Mouse (Mus musculus) hindbrain, embryonic 10.5 days (tissue): ENCODE results near the gene Srp68. TPM values are rescaled to one million over a fixed set of nuclear protein-coding genes. Genes with fewer than 3 reads are reported as not detected.

Experiments used
- DNase-seq: peaks from one replicate; pipeline ENCODE4 v3.0.0-alpha.2; 2017; ENCODE audit warnings: low spot score
- H3K27ac ChIP-seq: fragments of 300-500 bp; sonication (generic); 2 replicates; pipeline ENCODE4 v1.5.1; 2016; ENCODE audit warnings: mild to moderate bottlenecking, moderate library complexity
- H3K27me3 ChIP-seq: fragments of 300-500 bp; sonication (generic); 2 replicates; pipeline ENCODE4 v1.6.1; 2016; ENCODE audit warnings: mild to moderate bottlenecking; ENCODE audit not compliant: poor library complexity, insufficient read depth, severe bottlenecking
- H3K36me3 ChIP-seq: fragments of 300-500 bp; sonication (generic); 2 replicates; pipeline ENCODE4 v1.6.1; 2016; ENCODE audit warnings: mild to moderate bottlenecking, moderate library complexity
- H3K4me1 ChIP-seq: fragments of 300-500 bp; sonication (generic); replicated peaks from 2 replicates; pipeline ENCODE4 v1.6.1; 2016; ENCODE audit warnings: mild to moderate bottlenecking
- H3K4me3 ChIP-seq: fragments of 300-500 bp; sonication (generic); 2 replicates; pipeline ENCODE4 v1.5.1; 2016; ENCODE audit warnings: mild to moderate bottlenecking, moderate library complexity
- H3K9me3 ChIP-seq: fragments of 300-500 bp; sonication (generic); 2 replicates; pipeline ENCODE4 v1.6.1; 2016; ENCODE audit warnings: mild to moderate bottlenecking, moderate library complexity
- WGBS: fragments of 180-500 bp; shearing (Covaris S2); methylation state at CpG from one replicate; pipeline ENCODE4 v1.1.7; 2016; 5-methylcytosine and 5-hydroxymethylcytosine counted together
- polyA plus RNA-seq: library from polyadenylated mRNA; unstranded; fragments of >200 nt; fragmentation: Nextera tagmentation; extraction: Ambion mirVana; gene quantifications from 2 replicates; pipeline ENCODE4 v1.2.1, GENCODE M21; 2016

Srp68 gene
- polyA plus RNA-seq, 1 experiment from 2014 or later: 96.2 TPM

- WGBS: 78% methylated on average over 5 of the region's 5 CpGs
- no peaks in the 10 kb centered on the region for H3K4me1 ChIP-seq
- H3K4me3 ChIP-seq: no peak overlapping the region
- no peaks in the 10 kb centered on the region for H3K27me3 ChIP-seq
- H3K9me3 ChIP-seq: 0 out of 2 replicates have a peak, but pooled peaks cover 3% of the 10 kb centered on the region
- DNase-seq: no peak
- H3K36me3 ChIP-seq: peaks cover 19% of the 10 kb centered on the region
- no peak overlapping the region for H3K27ac ChIP-seq
Measured at GRCm38 (mm10) chr11:116210696-116211095, 63.3 kb downstream of the Srp68 start.

GRCm38 (mm10) chr11:116209257-116209656, 64.8 kb downstream of the Srp68 start:
- 81% methylated on average over 8 of the region's 8 CpGs for WGBS
- no peak overlapping the region for H3K4me3 ChIP-seq
- no peak overlapping the region for H3K27ac ChIP-seq
- H3K9me3 ChIP-seq: 0 out of 2 replicates have a peak, but pooled peaks cover 3% of the 10 kb centered on the region
- H3K27me3 ChIP-seq: no peaks in the 10 kb centered on the region
- peaks cover 30% of the 10 kb centered on the region for H3K36me3 ChIP-seq
- H3K4me1 ChIP-seq: no peaks in the 10 kb centered on the region
- DNase-seq: no peak

GRCm38 (mm10) chr11:116208660-116209059, 65.4 kb downstream of the Srp68 start:
- Histone ChIP-seq H3K4me3 (no peak overlapping the region), H3K9me3 (0 out of 2 replicates have a peak, but pooled peaks cover 3% of the 10 kb centered on the region), H3K27ac (no peak overlapping the region), H3K4me1 (no peaks in the 10 kb centered on the region), H3K36me3 (peaks cover 30% of the 10 kb centered on the region), H3K27me3 (no peaks in the 10 kb centered on the region)
- no peak for DNase-seq
- 86% methylated on average over 3 of the region's 3 CpGs for WGBS

GRCm38 (mm10) chr11:116206678-116207077, 67.3 kb downstream of the Srp68 start:
- Histone ChIP-seq H3K4me3 (no peak overlapping the region), H3K27me3 (no peaks in the 10 kb centered on the region)
- WGBS: 69% methylated on average over 4 of the region's 4 CpGs

GRCm38 (mm10) chr11:116203150-116203549, 70.9 kb downstream of the Srp68 start:
- WGBS: 91% methylated on average over 3 of the region's 3 CpGs
- DNase-seq: no peak
- no peak overlapping the region for H3K27ac ChIP-seq
- H3K9me3 ChIP-seq: 0 out of 2 replicates have a peak, but pooled peaks cover 3% of the 10 kb centered on the region
- peaks cover 9% of the 10 kb centered on the region for H3K4me1 ChIP-seq
- H3K36me3 ChIP-seq: peaks cover 35% of the 10 kb centered on the region
- no peak overlapping the region for H3K4me3 ChIP-seq
- no peaks in the 10 kb centered on the region for H3K27me3 ChIP-seq

More at GRCm38 (mm10) chr11:116206678-116207077, 67.3 kb downstream of the Srp68 start:
- H3K9me3 ChIP-seq: 0 out of 2 replicates have a peak, but pooled peaks cover 3% of the 10 kb centered on the region
- DNase-seq: no peak
- peaks cover 35% of the 10 kb centered on the region for H3K36me3 ChIP-seq
- no peak overlapping the region for H3K27ac ChIP-seq
- no peaks in the 10 kb centered on the region for H3K4me1 ChIP-seq

- Histone ChIP-seq H3K27me3 (no peaks in the 10 kb centered on the region), H3K27ac (no peak overlapping the region), H3K36me3 (peaks cover 30% of the 10 kb centered on the region), H3K4me3 (no peak overlapping the region), H3K4me1 (peaks cover 19% of the 10 kb centered on the region), H3K9me3 (no peaks in the 10 kb centered on the region)
- DNase-seq: no peak
- WGBS: 87% methylated on average over 2 of the region's 2 CpGs
Measured at GRCm38 (mm10) chr11:116201151-116201550, 72.9 kb downstream of the Srp68 start.

GRCm38 (mm10) chr11:116198639-116199531, 75.1 kb downstream of the Srp68 start, which contains the start of the genes Ten1 and Acox1:
Gene Ten1 (plus strand): TSS chr11:116198855.
Gene Acox1 (minus strand): TSS chr11:116199045.
- DNase-seq: peak; percentile 98
- Histone ChIP-seq H3K4me3 (peak within 1 kb of the TSS; percentile 77), H3K27me3 (no peaks in the 10 kb centered on the region), H3K4me1 (peaks cover 19% of the 10 kb centered on the region), H3K36me3 (peaks cover 14% of the 10 kb centered on the region), H3K9me3 (no peaks in the 10 kb centered on the region), H3K27ac (peak within 1 kb of the TSS; percentile 99)
- under 1% methylated on average over 62 of the region's 62 CpGs for WGBS

GRCm38 (mm10) chr11:116198132-116198531, 75.9 kb downstream of the Srp68 start:
- 28% methylated on average over 13 of the region's 13 CpGs for WGBS
- Histone ChIP-seq H3K27me3 (no peaks in the 10 kb centered on the region), H3K4me3 (peak overlapping the region; percentile 77), H3K9me3 (no peaks in the 10 kb centered on the region), H3K4me1 (peaks cover 19% of the 10 kb centered on the region), H3K36me3 (peaks cover 10% of the 10 kb centered on the region), H3K27ac (peak overlapping the region; percentile 99)
- no peak for DNase-seq

- peaks cover 19% of the 10 kb centered on the region for H3K4me1 ChIP-seq
- no peak overlapping the region for H3K27ac ChIP-seq
- no peaks in the 10 kb centered on the region for H3K27me3 ChIP-seq
- no peak for DNase-seq
- H3K9me3 ChIP-seq: no peaks in the 10 kb centered on the region
- 92% methylated on average over 6 of the region's 6 CpGs for WGBS
- peaks cover 10% of the 10 kb centered on the region for H3K36me3 ChIP-seq
- 0 out of 2 replicates have a peak overlapping the region, but pooled peaks have one; percentile 77 for H3K4me3 ChIP-seq
Measured at GRCm38 (mm10) chr11:116197584-116197906, 76.5 kb downstream of the Srp68 start.

GRCm38 (mm10) chr11:116196866-116197583, 77.0 kb downstream of the Srp68 start:
- Histone ChIP-seq H3K27ac (no peak overlapping the region), H3K4me3 (0 out of 2 replicates have a peak overlapping the region, but pooled peaks have one; percentile 77), H3K36me3 (peaks cover 10% of the 10 kb centered on the region), H3K4me1 (peaks cover 19% of the 10 kb centered on the region), H3K9me3 (no peaks in the 10 kb centered on the region), H3K27me3 (no peaks in the 10 kb centered on the region)
- 95% methylated on average over 18 of the region's 18 CpGs for WGBS
- no peak for DNase-seq

GRCm38 (mm10) chr11:116196336-116196735, 77.7 kb downstream of the Srp68 start:
- 87% methylated on average over 3 of the region's 3 CpGs for WGBS
- H3K27ac ChIP-seq: no peak overlapping the region

GRCm38 (mm10) chr11:116195252-116195651, 78.8 kb downstream of the Srp68 start:
- 82% methylated on average over 5 of the region's 5 CpGs for WGBS
- H3K9me3 ChIP-seq: no peaks in the 10 kb centered on the region
- H3K27ac ChIP-seq: no peak overlapping the region
- no peak overlapping the region for H3K4me3 ChIP-seq
- no peak for DNase-seq
- no peaks in the 10 kb centered on the region for H3K27me3 ChIP-seq
- peaks cover 19% of the 10 kb centered on the region for H3K4me1 ChIP-seq
- peaks cover 22% of the 10 kb centered on the region for H3K36me3 ChIP-seq

More at GRCm38 (mm10) chr11:116196336-116196735, 77.7 kb downstream of the Srp68 start:
- Histone ChIP-seq H3K27me3 (no peaks in the 10 kb centered on the region), H3K4me1 (peaks cover 19% of the 10 kb centered on the region), H3K36me3 (peaks cover 15% of the 10 kb centered on the region), H3K4me3 (no peak overlapping the region), H3K9me3 (no peaks in the 10 kb centered on the region)
- DNase-seq: no peak
